Mouse (Mus musculus) spleen, postnatal 36 days (tissue): ENCODE measurements at regions not wholly inside any gene's neighbourhood (a gene's known extent, or its start where the extent isn't known, plus 50 kb on each side); places are given as distances from the start of the nearest gene placed in this dataset.

Experiments used
- DNase-seq, 2 experiments: peaks; one replicate each; pipeline ENCODE4 v3.0.0; 2022; ENCODE audit warnings: low spot score in 2 of 2, mixed read lengths in 1 of 2

- no peak for DNase-seq
Observed at GRCm38 (mm10) chr2:169351547-169351946, 236.0 kb downstream of the Gm11011 start.

GRCm38 (mm10) chr2:169346107-169346506, 241.4 kb downstream of the Gm11011 start:
- no peak for DNase-seq

DNA sequence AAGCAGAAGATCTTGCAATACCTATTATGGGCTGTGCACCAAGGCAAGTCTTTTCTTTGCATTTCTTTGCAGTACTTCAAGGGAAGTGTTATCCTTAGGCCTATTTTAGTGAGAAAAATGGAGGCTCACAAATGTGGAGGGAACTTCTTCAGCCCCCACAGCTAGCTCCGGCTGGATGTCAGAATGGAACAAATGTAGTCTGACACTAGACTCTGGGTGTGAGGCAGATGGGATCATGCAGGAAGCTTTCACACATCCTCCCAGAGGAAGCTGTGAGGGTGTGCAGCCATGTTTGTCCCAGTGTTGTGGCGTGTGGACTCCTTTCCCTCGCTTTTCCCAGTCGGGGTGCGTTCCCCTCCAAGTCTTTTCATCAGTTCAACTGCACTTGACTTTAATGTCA, 268.0 kb downstream of the Gm11011 start:
- DNase-seq, result no peak

DNA sequence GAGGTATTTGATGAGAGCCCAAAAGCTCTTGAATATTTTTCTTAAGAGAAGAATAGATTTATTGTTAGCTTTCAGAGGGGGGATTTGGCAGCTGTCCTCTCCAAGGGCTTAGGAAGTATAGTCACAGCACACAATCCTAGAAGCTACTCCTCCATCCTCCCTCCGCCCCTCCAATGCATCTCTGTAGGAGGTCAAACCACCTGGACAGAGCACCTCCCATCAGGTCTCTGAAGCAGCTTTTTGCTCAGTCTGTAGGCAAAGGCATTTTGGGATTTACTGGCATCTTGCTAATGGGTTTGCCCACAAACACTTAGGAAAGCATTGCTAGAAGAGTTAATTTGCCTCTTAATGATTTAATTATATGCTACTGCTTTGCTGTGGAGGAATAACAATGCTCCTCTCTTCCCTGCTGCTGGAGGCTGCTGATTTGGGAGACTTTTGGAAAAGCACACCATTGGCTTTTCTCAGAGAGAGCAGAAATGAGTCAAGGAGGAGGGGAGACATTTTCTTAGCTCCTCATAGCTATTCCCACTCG, 273.1 kb downstream of the Gm11011 start:
- DNase-seq, result no peak

DNA sequence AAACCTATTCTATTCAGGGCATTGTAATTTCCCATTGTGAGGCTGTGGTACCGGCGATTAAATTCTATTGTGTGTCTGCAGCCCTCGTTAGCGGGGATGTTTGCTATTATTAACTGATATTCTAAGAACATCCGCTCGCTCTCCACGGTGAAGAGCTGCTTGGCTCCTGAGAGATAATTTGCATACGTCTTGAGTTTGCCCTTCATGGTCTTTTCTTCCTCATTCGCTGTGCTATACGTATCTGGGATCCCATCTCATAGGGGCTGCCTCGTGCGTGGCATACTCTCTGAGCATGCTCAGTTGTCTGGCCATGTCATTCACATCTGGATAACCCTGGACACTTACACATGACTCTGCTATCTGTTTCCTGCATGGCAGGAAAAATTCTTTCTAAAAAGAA, 275.7 kb downstream of the Gm11011 start:
- DNase-seq, result no peak

- DNase-seq, result no peak
Observed at GRCm38 (mm10) chr2:169311356-169311755, 276.2 kb downstream of the Gm11011 start.

DNA sequence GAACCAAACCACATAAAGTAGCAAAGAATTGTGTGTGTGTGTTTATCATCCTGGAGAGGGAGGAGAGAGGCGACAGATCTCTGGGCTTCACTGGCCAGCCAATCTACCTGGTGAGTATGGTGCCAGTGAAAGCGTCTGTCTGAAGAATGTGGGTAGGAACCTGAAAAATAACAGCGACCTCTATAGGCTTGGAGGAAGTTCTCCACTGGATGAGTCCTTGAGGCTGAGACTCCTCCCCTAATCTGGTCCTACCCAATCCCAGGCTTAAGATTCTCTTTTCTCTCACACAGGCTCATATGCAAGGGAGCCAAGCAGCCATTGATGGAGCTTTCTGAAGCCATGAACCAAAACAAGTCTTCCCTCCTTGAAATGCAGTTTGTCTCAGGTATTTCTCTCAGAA, 283.2 kb downstream of the Gm11011 start:
- DNase-seq, result no peak

DNA sequence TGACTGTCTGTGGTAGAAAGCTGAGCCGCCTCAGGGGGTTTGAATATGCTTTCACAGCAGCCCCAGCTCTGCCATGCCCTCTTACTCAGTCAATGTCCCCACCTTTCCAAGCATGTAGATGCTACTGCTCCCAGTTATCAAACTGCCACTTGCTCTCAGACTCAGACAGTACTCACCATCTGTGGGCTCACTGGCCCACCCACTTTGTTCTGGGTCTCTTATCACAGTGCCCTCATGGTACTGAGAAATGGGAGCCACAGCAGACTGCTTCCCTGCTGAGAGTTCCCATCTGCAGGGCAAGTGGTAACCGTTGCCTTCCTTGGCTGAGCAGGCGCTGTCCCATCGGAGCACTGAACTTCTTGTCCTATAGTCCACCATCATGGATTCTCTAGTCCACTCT, 286.6 kb downstream of the Gm11011 start:
- DNase-seq, result no peak

GRCm38 (mm10) chr2:169300411-169300810, 287.1 kb downstream of the Gm11011 start:
- DNase-seq, result no peak

- DNase-seq, result no peak
Observed at GRCm38 (mm10) chr2:169297841-169298627, 289.5 kb downstream of the Gm11011 start.

DNA sequence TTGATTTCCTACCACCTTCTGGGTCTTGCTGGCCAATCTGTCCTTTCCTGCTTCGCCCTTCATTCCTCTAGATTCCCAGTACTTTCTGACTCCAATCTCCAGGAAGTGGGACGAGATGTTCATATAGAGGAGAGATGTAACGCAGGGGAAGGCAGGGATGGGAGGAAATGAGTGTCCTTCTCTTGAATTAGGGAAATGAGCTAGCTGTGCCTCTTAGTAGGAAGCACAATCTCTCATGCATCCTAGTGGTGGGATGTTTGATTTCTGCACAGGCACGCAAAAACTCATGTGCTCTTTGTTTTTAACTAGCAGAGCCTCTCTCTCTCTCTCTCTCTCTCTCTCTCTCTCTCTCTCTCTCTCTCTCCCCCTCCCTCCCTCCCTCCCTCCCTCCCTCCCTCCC, 290.3 kb downstream of the Gm11011 start:
- no peak for DNase-seq

DNA sequence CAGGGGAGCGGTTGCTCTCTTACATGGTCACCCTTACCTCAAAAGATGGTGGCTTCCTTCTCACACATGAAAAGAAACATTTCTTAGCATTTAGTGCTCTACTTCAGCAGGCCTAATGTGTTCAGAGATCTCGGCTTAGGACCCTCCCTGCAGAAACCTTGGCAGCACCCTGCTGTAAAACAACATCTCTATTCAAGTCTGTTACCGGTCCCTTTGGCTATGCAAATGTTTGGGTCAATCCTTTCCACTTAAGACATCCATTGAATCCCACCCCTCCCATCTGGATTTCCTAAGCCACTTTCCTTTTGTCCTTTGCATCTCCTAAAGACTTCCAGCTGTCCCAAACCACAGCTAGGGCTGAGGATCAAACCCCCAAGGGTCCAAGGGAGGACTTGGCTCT, 294.2 kb downstream of the Gm11011 start:
- DNase-seq, result no peak

- DNase-seq, result no peak
Observed at GRCm38 (mm10) chr2:169288891-169289605, 298.5 kb downstream of the Gm11011 start.

GRCm38 (mm10) chr2:169286701-169287100, 300.8 kb downstream of the Gm11011 start:
- no peak for DNase-seq

GRCm38 (mm10) chr2:169282508-169283117, 304.9 kb downstream of the Gm11011 start:
- no peak for DNase-seq

GRCm38 (mm10) chr2:169275371-169275770, 312.2 kb downstream of the Gm11011 start:
- no peak for DNase-seq

DNA sequence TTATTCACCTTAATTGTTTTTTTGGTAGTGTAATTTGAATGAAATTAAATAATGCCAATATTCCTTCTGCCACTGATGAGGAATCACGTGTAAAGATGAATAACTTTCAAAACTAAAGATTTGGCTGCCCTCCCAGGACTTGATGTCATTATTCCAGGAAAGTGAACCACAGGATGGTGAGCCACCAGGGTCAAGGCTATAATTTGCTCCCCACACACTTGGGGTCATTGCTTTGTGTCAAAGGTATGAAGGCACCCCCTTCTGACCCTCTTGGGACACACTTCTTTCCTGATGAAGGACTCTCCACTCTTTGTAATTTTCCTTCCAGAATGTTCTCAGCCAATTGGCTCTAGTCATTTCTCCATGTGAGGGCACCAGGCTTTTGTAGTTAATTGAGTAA, 313.4 kb downstream of the Gm11011 start:
- DNase-seq, result no peak

DNA sequence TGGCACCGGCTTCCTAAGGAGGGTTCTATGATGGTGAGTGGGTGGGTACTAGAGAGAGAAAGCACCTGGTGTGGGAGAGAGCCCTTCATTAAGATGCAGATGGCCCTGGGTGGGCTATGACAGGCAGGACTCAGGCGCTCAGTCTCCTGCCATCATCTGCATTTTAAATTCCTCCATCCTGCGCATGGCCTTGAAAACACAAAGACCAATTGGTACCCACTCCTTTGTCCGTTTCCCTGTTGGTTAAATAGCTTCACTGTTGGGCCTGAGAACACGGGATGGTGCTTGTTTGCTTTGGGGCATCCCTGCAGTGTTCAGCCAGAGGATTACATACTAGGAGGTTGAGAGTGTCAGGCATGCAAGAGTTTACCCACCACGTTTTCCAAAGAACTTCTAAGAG, 314.9 kb downstream of the Gm11011 start:
- DNase-seq, result no peak

GRCm38 (mm10) chr2:169272018-169272417, 315.5 kb downstream of the Gm11011 start:
- DNase-seq, result no peak

- no peak for DNase-seq
Observed at GRCm38 (mm10) chr2:169260636-169261035, 305.2 kb upstream of the Zfp64 start.

DNA sequence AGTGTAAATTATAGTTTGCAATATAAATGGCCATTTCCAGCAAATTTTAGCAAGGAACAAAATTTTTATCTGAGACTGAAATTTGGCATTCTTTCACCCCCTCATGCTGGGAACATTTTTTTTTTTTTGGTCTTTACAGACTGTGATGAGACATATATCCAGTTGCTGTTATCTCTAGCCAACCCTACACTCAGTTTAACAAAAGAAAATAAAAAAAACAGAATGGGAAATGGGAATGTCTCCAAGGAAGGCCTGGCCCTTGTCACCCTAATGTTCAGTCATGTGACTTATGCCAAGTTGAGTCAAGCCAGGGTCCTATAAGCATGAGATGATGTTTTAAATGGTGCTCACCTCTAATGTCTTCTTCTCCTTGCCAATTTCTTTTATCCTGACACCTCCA, 289.2 kb upstream of the Zfp64 start:
- DNase-seq, result no peak

GRCm38 (mm10) chr2:169243981-169244380, 288.6 kb upstream of the Zfp64 start:
- no peak for DNase-seq

GRCm38 (mm10) chr2:169237856-169238255, 282.5 kb upstream of the Zfp64 start:
- DNase-seq, result no peak
